Mouse (Mus musculus) spleen, adult 2 months (tissue): ENCODE results near the gene Gm39566. TPM values are rescaled to one million over a fixed set of nuclear protein-coding genes. Genes with fewer than 3 reads are reported as not detected.

Source experiments
- DNase-seq, 2 experiments: peaks; one replicate each; pipeline versions ENCODE4 v3.0.0 to v3.0.0-alpha.2; 2012 to 2021; ENCODE audit warnings: low spot score in 2 of 2, low read depth in 1 of 2
- H3K27ac ChIP-seq: fragments of 200-500 bp; 2 replicates; pipeline ENCODE4 v1.5.1; 2012; ENCODE audit warnings: low read length, inconsistent platforms; ENCODE audit not compliant: insufficient read depth
- H3K27me3 ChIP-seq: fragments of 200-500 bp; 2 replicates; pipeline ENCODE4 v1.6.1; 2012; ENCODE audit warnings: mild to moderate bottlenecking, moderate library complexity, low read length, inconsistent platforms; ENCODE audit not compliant: control insufficient read depth, insufficient read depth
- H3K36me3 ChIP-seq: fragments of 200-500 bp; 2 replicates; pipeline ENCODE4 v1.6.1; 2012; ENCODE audit warnings: mild to moderate bottlenecking, low read length, inconsistent platforms; ENCODE audit not compliant: control insufficient read depth, insufficient read depth
- H3K4me1 ChIP-seq: fragments of 200-500 bp; 2 replicates; pipeline ENCODE4 v1.6.1; 2011; ENCODE audit warnings: inconsistent platforms; ENCODE audit not compliant: control insufficient read depth, insufficient read depth, insufficient read length
- H3K4me3 ChIP-seq: fragments of 200-500 bp; 2 replicates; pipeline ENCODE4 v1.5.1; 2011; ENCODE audit warnings: mild to moderate bottlenecking, inconsistent platforms; ENCODE audit not compliant: insufficient read depth, insufficient read length; ENCODE audit errors: extremely low read depth
- CTCF ChIP-seq: fragments of 200-500 bp; IDR thresholded peaks from 2 replicates; pipeline ENCODE4 v1.5.1; 2011; ENCODE audit warnings: mild to moderate bottlenecking, inconsistent platforms; ENCODE audit not compliant: insufficient read depth, insufficient read length, insufficient replicate concordance; ENCODE audit errors: extremely low read depth
- POLR2A ChIP-seq: fragments of 200-500 bp; IDR thresholded peaks from 2 replicates; pipeline ENCODE4 v1.6.1; 2011; ENCODE audit warnings: low read depth, low read length, inconsistent platforms
- WGBS: fragments of 180-500 bp; shearing (Covaris S2); methylation state at CpG from one replicate; pipeline ENCODE4 v1.1.7; 2018; 5-methylcytosine and 5-hydroxymethylcytosine counted together
- polyA plus RNA-seq: library from polyadenylated mRNA; depleted of rRNA; stranded (reverse); fragments of >200 nt; gene quantifications from 2 replicates; pipeline ENCODE4 v1.2.3, GENCODE M21; 2012

The Gm39566 gene
- polyA plus RNA-seq, 1 experiment: not detected

- WGBS: 89% methylated on average over 10 of the region's 10 CpGs
- H3K36me3 ChIP-seq: peaks cover 15% of the 10 kb centered on the region
Measured at GRCm38 (mm10) chr11:69775716-69776115, 39.4 kb downstream of the Gm39566 start.

GRCm38 (mm10) chr11:69774961-69775360 lies 40.1 kb downstream of the Gm39566 start:
- 41% methylated on average over 5 of the region's 5 CpGs for WGBS
- peak overlapping the region; percentile 43 for H3K27ac ChIP-seq
- peaks cover 15% of the 10 kb centered on the region for H3K36me3 ChIP-seq
- no peak overlapping the region for H3K4me3 ChIP-seq
- DNase-seq: no peak
- H3K27me3 ChIP-seq: no peaks in the 10 kb centered on the region
- TF ChIP-seq POLR2A (no peak; the same call in 1 of the 2 replicates), CTCF (no peak)
- H3K4me1 ChIP-seq: peaks cover 22% of the 10 kb centered on the region

More at GRCm38 (mm10) chr11:69775716-69776115, 39.4 kb downstream of the Gm39566 start:
- peak overlapping the region; percentile 43; the same call in 1 of the 2 replicates for H3K27ac ChIP-seq
- H3K27me3 ChIP-seq: no peaks in the 10 kb centered on the region
- peaks cover 22% of the 10 kb centered on the region for H3K4me1 ChIP-seq
- no peak for TF ChIP-seq CTCF
- no peak for TF ChIP-seq POLR2A
- no peak overlapping the region for H3K4me3 ChIP-seq
- DNase-seq: no peak

- DNase-seq: no peak
- Histone ChIP-seq H3K4me3 (no peak overlapping the region), H3K4me1 (peaks cover 13% of the 10 kb centered on the region), H3K27ac (no peak overlapping the region; the same call in 1 of the 2 replicates), H3K36me3 (no peaks in the 10 kb centered on the region), H3K27me3 (no peaks in the 10 kb centered on the region)
- WGBS: 79% methylated on average over 4 of the region's 4 CpGs
- no peak for TF ChIP-seq CTCF
- no peak for TF ChIP-seq POLR2A
Measured at GRCm38 (mm10) chr11:69767625-69767909, 47.5 kb downstream of the Gm39566 start.

- peak overlapping the region; percentile 92 for H3K4me3 ChIP-seq
- DNase-seq: no peak
- H3K4me1 ChIP-seq: peaks cover 13% of the 10 kb centered on the region
- H3K36me3 ChIP-seq: no peaks in the 10 kb centered on the region
- TF ChIP-seq POLR2A: no peak
- TF ChIP-seq CTCF: no peak
- peak overlapping the region; percentile 17; the same call in 1 of the 2 replicates for H3K27ac ChIP-seq
- no peaks in the 10 kb centered on the region for H3K27me3 ChIP-seq
- WGBS: 81% methylated on average over 13 of the region's 13 CpGs
Measured at GRCm38 (mm10) chr11:69766872-69767624, 48.0 kb downstream of the Gm39566 start.

- Histone ChIP-seq H3K27ac (peak overlapping the region; percentile 94), H3K4me1 (peaks cover 13% of the 10 kb centered on the region), H3K36me3 (no peaks in the 10 kb centered on the region), H3K4me3 (peak overlapping the region; percentile 92), H3K27me3 (no peaks in the 10 kb centered on the region)
- under 1% methylated on average over 37 of the region's 37 CpGs for WGBS
- TF ChIP-seq CTCF (no peak), POLR2A (no peak)
- peak; percentile 37 to 78 for DNase-seq
Measured at GRCm38 (mm10) chr11:69766126-69766609, 48.9 kb downstream of the Gm39566 start.

- Histone ChIP-seq H3K27ac (peak within 1 kb of the TSS; percentile 94), H3K4me1 (peaks cover 13% of the 10 kb centered on the region), H3K27me3 (no peaks in the 10 kb centered on the region), H3K36me3 (no peaks in the 10 kb centered on the region), H3K4me3 (peak within 1 kb of the TSS; percentile 92)
- TF ChIP-seq POLR2A (peak; percentile 43), CTCF (no peak)
- 18% methylated on average over 37 of the region's 55 CpGs for WGBS
- peak in 1 of 2 experiments; percentile 40 for DNase-seq
Measured at GRCm38 (mm10) chr11:69765221-69766125, 49.6 kb downstream of the Gm39566 start, which contains the start of gene Zbtb4. Gene Zbtb4 (plus strand): TSS chr11:69765912.
